Comparison of ENCODE assay signal across 13 mouse cellular contexts in genomic region chr1:160306866-160307616, GRCm38 (mm10).
DNase-seq lines count a peak whose midpoint lies in the region; ATAC-seq and TF ChIP-seq lines count a peak whose summit lies in the region.
"Had no signal": no experiment of that assay in that cellular context is flagged by ENCODE, and none has a peak within 500 bp of the region (broad histone marks: within the 10 kb centered on the region; RNA-seq: fewer than 3 reads in every experiment).

No protein-coding gene starts in this region.

- no peaks in the 10 kb centered on the region for H3K27me3 ChIP-seq in liver, embryonic 14.5 days (ENCODE audit: control insufficient read depth, insufficient read depth, low read length)
- no peaks in the 10 kb centered on the region for H3K27me3 ChIP-seq in splenic B cell, adult 2 months (ENCODE audit: control insufficient read depth, insufficient read depth, low read length, poor library complexity, severe bottlenecking)
- no peaks in the 10 kb centered on the region for H3K27me3 ChIP-seq in forebrain, embryonic 14.5 days (replicated peaks; ENCODE audit: control insufficient read depth, insufficient read depth, low read length)
- 0 out of 2 replicates have a peak, but pooled peaks cover 2% of the 10 kb centered on the region for H3K27me3 ChIP-seq in kidney, embryonic 16.5 days (ENCODE audit: insufficient read depth, low read length)
- H3K27me3 ChIP-seq: heart, embryonic 15.5 days; limb, embryonic 15.5 days had no signal

- peak; percentile 67 for ATAC-seq in CD4-positive, CD25-positive, alpha-beta regulatory T cell, adult 4 months
- ATAC-seq in liver, embryonic 14.5 days (ENCODE audit: insufficient read depth): peak; percentile 75
- no peak for ATAC-seq in forebrain, embryonic 14.5 days
- ATAC-seq in kidney, embryonic 16.5 days (ENCODE audit: low FRiP score, low TSS enrichment): no peak

- 6% methylated on average over 10 of the region's 10 CpGs for WGBS in bone marrow, adult 2 months
- WGBS in liver, embryonic 14.5 days (ENCODE audit: insufficient replicate concordance): 21% methylated on average over 10 of the region's 10 CpGs
- 71% methylated on average over 10 of the region's 10 CpGs for WGBS in forebrain, embryonic 14.5 days
- 59% methylated on average over 10 of the region's 10 CpGs for whole genome bisulfite sequencing in kidney, embryonic 16.5 days

- peaks cover 7% of the 10 kb centered on the region for H3K4me1 ChIP-seq in bone marrow, adult 2 months (ENCODE audit: control insufficient read depth, insufficient read depth, low read length)
- peaks cover 21 to 53% of the 10 kb centered on the region in 2 experiments for H3K4me1 ChIP-seq in liver, embryonic 14.5 days (replicated peaks; ENCODE audit: control insufficient read depth in 2 of 2, insufficient read depth in 2 of 2, low read length in 1 of 2)
- 0 out of 2 replicates have a peak, but pooled peaks cover 3% of the 10 kb centered on the region for H3K4me1 ChIP-seq in forebrain, embryonic 14.5 days (ENCODE audit: control insufficient read depth, insufficient read depth, low read length)
- peaks cover 7% of the 10 kb centered on the region; the same call in 1 of the 2 replicates for H3K4me1 ChIP-seq in kidney, embryonic 16.5 days (ENCODE audit: insufficient read depth, low read length)
- H3K4me1 ChIP-seq: limb, embryonic 15.5 days had no signal

- TF ChIP-seq CTCF in bone marrow, adult 2 months (IDR thresholded peaks at IDR 0.05; ENCODE audit: control insufficient read depth, insufficient read depth, low read length): no peak
- no peak for TF ChIP-seq CTCF in liver, embryonic 14.5 days (IDR thresholded peaks at IDR 0.05; ENCODE audit: low read depth)

- peak in 2 of 3 experiments; percentile 46 to 47 for DNase-seq in liver, embryonic 14.5 days (ENCODE audit: low read depth in 3 of 3, low spot score in 3 of 3)
- peak; percentile 46 for DNase-seq in splenic B cell, adult 2 months (ENCODE audit: low read depth, low spot score)
- DNase-seq in forebrain, embryonic 14.5 days (ENCODE audit: low spot score): no peak
- no peak for DNase-seq in frontal cortex, adult 2 months (ENCODE audit: extremely low spot score in 1 of 2, low spot score in 1 of 2)
- DNase-seq in testis, postnatal 10 days (ENCODE audit: low spot score): no peak
- DNase-seq: cerebellum, adult 8-10 months; kidney, postnatal 36 days had no signal

- TF ChIP-seq EP300 in liver, embryonic 14.5 days (IDR thresholded peaks at IDR 0.05; ENCODE audit: low read depth): peak; percentile 38; the same call in 1 of the 2 replicates

- H3K4me3 ChIP-seq in bone marrow, adult 2 months (replicated peaks; ENCODE audit: control insufficient read depth, low read depth, low read length): peak overlapping the region; percentile 68
- H3K4me3 ChIP-seq in liver, embryonic 14.5 days (ENCODE audit: insufficient read depth in 1 of 2, low read depth in 2 of 2, low read length in 2 of 2): peak overlapping the region; percentile 37 to 39
- no peak overlapping the region for H3K4me3 ChIP-seq in forebrain, embryonic 14.5 days (ENCODE audit: low read depth, low read length)
- H3K4me3 ChIP-seq in kidney, embryonic 16.5 days (ENCODE audit: low read length): no peak overlapping the region
- H3K4me3 ChIP-seq: forebrain, embryonic 12.5 days; heart, embryonic 15.5 days; limb, embryonic 15.5 days had no signal

- H3K9me3 ChIP-seq in liver, embryonic 14.5 days (ENCODE audit: control insufficient read depth, low read length): no peaks in the 10 kb centered on the region
- no peaks in the 10 kb centered on the region for H3K9me3 ChIP-seq in forebrain, embryonic 14.5 days (replicated peaks; ENCODE audit: control insufficient read depth, low read length)
- no peaks in the 10 kb centered on the region for H3K9me3 ChIP-seq in kidney, embryonic 16.5 days (ENCODE audit: low read length)
- H3K9me3 ChIP-seq: forebrain, embryonic 12.5 days; heart, embryonic 15.5 days; limb, embryonic 15.5 days had no signal

- H3K9ac ChIP-seq in liver, embryonic 14.5 days (replicated peaks): peak overlapping the region; percentile 52
- H3K9ac ChIP-seq in forebrain, embryonic 14.5 days (ENCODE audit: low read length): no peak overlapping the region
- no peak overlapping the region for H3K9ac ChIP-seq in kidney, embryonic 16.5 days (replicated peaks; ENCODE audit: low read length)
- H3K9ac ChIP-seq: forebrain, embryonic 12.5 days; heart, embryonic 15.5 days; limb, embryonic 15.5 days had no signal

- H3K27ac ChIP-seq in bone marrow, adult 2 months (ENCODE audit: control insufficient read depth, insufficient read depth, low read depth, low read length, poor library complexity): peak overlapping the region; percentile 93
- H3K27ac ChIP-seq in liver, embryonic 14.5 days: peak overlapping the region; percentile 68
- no peak overlapping the region for H3K27ac ChIP-seq in forebrain, embryonic 14.5 days (ENCODE audit: low read depth, low read length)
- H3K27ac ChIP-seq in kidney, embryonic 16.5 days (ENCODE audit: low read length): no peak overlapping the region
- H3K27ac ChIP-seq: forebrain, embryonic 12.5 days; heart, embryonic 15.5 days; limb, embryonic 15.5 days had no signal

- TF ChIP-seq POLR2A in bone marrow, adult 2 months (IDR thresholded peaks at IDR 0.05; ENCODE audit: borderline replicate concordance, control insufficient read depth, low read depth, low read length): no peak

- H3K36me3 ChIP-seq in liver, embryonic 14.5 days (replicated peaks; ENCODE audit: control insufficient read depth, insufficient read depth, low read depth): no peaks in the 10 kb centered on the region
- H3K36me3 ChIP-seq in splenic B cell, adult 2 months (ENCODE audit: control insufficient read depth, insufficient read depth, low read length, poor library complexity, severe bottlenecking): peaks cover 1% of the 10 kb centered on the region; the same call in 1 of the 2 replicates
- H3K36me3 ChIP-seq in forebrain, embryonic 14.5 days (ENCODE audit: control insufficient read depth, insufficient read depth, low read length): no peaks in the 10 kb centered on the region
- H3K36me3 ChIP-seq in kidney, embryonic 16.5 days (ENCODE audit: insufficient read depth, low read length): no peaks in the 10 kb centered on the region
- H3K36me3 ChIP-seq: forebrain, embryonic 12.5 days; heart, embryonic 15.5 days; limb, embryonic 15.5 days had no signal

- H3K4me2 ChIP-seq in liver, embryonic 14.5 days (ENCODE audit: low read depth): peak overlapping the region; percentile 67
- no peak overlapping the region for H3K4me2 ChIP-seq in forebrain, embryonic 14.5 days (ENCODE audit: low read length)
- no peak overlapping the region for H3K4me2 ChIP-seq in kidney, embryonic 16.5 days (replicated peaks; ENCODE audit: low read depth, low read length)
- H3K4me2 ChIP-seq: forebrain, embryonic 12.5 days; heart, embryonic 15.5 days; limb, embryonic 15.5 days had no signal

Comparison
In these comparisons a context has a peak if more than half of its experiments do, and no peak if none do; other contexts are left out.
1. ATAC-seq: peak in CD4-positive, CD25-positive, alpha-beta regulatory T cell, adult 4 months (single experiment) and liver, embryonic 14.5 days (single experiment); none in forebrain, embryonic 14.5 days (single experiment) and kidney, embryonic 16.5 days (single experiment).
2. H3K27ac ChIP-seq: peak in bone marrow, adult 2 months (single experiment) and liver, embryonic 14.5 days (single experiment); none in forebrain, embryonic 14.5 days (single experiment) and kidney, embryonic 16.5 days (single experiment).
3. H3K4me3 ChIP-seq: peak in bone marrow, adult 2 months (single experiment) and liver, embryonic 14.5 days (2 of 2); none in forebrain, embryonic 14.5 days (single experiment) and kidney, embryonic 16.5 days (single experiment).
4. DNase-seq: peak in liver, embryonic 14.5 days (2 of 3) and splenic B cell, adult 2 months (single experiment); none in forebrain, embryonic 14.5 days (single experiment), frontal cortex, adult 2 months (0 of 2) and testis, postnatal 10 days (single experiment).